Mouse (Mus musculus) layer of hippocampus, postnatal 25 days (tissue): Measurements from ENCODE around the gene Glt28d2. TPM values are rescaled to one million over a fixed set of nuclear protein-coding genes. Genes with fewer than 3 reads are reported as not detected.

Experiments
- DNase-seq, 2 experiments: peaks; one replicate each; pipeline ENCODE4 v3.0.0; 2022; ENCODE audit warnings: mixed read lengths in 2 of 2, low spot score in 1 of 2; ENCODE audit errors: extremely low spot score in 1 of 2
- total RNA-seq, 2 experiments: library from RNA; stranded (reverse); gene quantifications; 2 replicates each; pipeline ENCODE4 v1.2.3; 2021

Gene Glt28d2
- total RNA-seq, 2 experiments from 2014 or later = 0.20 to 0.40 TPM

DNA sequence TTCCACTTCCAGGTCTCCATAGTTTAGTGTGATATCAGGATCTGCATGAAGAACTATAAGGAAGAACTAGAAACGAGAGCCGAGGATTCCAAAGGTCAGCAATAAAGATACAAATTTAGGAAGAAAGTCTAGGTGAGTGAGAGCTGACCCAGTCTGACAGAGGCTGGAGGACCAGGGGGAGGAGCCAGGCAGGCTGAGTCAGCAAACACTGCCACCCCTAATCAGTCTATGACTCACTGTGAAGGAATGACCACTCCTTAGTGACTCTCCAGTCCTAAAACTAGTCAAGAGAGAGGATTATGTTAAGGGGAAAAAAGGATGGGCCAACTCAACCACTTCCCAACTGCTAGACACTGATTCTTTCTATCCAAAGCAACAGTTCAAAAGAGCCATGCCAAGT is 6.6 kb downstream of the Glt28d2 start:
- DNase-seq = no peak

DNA sequence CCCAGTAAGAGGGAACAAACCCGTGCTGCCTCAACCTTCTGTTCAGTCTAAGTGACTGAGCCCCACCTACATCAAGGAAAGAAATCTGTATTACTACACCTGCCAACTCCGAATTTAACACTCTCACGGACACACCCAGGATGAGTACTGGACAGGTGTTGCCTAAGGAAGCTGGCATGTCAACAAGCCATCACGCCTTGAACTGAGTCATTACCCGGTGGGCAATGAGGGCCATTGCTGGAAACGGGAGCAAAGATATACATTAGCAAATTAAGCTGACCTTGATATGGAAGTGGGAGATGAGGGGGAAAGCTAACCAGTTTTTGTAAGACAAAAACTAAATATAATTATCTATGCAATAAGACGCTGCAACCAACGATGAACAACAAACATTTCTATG is 7.2 kb downstream of the Glt28d2 start:
- DNase-seq = no peak

DNA sequence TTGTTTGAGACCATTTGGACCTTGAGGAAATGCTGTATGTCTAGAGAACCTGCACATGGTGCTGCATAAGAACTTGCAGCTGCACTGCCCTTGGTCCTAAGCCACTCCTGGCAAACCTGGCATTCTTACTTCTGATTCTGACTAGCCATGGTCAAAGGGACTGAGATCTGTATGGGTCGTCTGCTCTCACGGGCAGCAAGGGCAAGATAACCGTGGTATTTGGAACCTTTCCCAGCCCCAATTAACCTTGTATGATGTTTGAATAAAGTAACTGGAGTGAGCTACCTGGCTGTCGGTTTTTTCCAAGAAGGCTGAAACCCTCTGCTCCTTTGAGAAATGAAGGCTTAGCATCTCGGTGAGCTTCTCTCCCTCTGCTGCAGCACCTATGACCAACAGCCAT is 8.4 kb downstream of the Glt28d2 start:
- DNase-seq = no peak

DNA sequence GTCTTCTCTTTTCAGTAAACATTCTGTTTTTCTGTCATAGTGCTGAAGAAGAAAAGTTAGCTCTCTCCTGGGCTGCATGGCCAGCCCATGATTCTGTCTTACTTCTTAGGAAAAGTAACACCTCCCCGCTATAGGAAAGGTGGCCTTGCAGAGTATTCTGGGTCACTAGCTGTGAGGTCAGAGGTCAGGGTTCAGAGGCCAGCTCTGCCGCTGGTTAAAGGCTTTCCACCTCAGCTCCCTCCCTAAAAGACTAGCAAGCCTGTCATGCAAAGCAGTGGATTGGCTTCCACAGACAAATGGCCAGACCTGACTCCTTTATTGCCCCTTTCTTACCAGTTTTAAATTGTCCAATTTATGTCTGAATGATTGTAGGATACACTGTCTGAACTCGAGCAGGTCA is 23.3 kb downstream of the Glt28d2 start:
- no peak for DNase-seq

DNA sequence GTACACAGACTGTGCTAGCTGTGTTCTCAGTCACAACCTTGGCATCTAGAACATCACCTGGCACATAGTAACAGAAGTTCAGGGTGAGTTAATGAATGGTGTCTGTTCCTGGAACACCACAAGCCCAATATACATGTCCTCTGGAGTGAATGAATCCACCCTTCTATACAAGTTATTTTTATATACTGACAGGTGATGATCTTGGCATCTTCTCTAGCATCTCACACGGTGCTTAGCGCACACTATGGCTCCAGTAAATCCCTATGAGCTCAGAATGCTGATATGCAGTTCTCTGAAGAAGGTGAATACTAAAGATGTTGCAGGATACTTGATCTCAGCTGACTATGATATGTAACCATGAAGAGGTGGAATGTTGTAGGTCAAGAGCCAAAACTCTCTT is 24.4 kb downstream of the Glt28d2 start:
- no peak for DNase-seq

DNA sequence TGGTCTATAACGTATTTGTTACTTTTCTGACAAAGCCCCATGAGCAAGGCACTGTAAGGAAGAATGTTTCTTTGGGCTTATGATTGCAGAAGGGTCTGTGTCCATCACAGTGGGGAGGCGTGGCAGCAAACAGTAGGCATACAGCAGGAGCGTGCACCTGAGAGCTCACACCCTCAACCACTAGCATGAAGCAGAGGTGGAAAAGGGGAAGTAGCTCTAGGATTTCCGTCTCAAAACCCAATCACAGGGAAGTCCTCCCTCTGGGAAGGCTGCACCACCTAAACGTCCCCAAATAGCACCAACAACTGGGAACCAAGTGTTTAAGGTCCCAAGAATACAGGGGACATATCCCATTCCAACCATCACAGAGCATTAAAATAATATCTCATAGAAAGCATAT is 26.3 kb downstream of the Glt28d2 start:
- no peak for DNase-seq

DNA sequence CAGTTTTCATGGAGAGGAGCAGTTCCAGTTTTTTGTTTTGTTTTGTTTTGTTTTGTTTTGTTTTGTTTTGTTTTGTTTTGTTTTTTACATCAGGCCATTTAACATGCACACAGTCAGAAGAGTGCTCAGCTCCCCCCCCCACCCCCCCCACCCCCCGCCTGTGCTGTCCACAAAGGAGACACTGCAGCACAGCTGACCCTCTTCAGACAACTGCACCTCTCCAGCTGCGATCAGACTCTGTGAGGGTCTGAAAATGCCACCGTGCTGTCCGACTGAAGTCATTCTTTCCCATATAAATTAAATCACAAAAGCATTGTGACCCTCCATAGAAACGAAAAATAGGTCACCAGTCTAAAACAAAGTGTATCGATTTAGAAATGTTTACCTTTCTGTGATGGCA is 28.0 kb downstream of the Glt28d2 start:
- DNase-seq = no peak

DNA sequence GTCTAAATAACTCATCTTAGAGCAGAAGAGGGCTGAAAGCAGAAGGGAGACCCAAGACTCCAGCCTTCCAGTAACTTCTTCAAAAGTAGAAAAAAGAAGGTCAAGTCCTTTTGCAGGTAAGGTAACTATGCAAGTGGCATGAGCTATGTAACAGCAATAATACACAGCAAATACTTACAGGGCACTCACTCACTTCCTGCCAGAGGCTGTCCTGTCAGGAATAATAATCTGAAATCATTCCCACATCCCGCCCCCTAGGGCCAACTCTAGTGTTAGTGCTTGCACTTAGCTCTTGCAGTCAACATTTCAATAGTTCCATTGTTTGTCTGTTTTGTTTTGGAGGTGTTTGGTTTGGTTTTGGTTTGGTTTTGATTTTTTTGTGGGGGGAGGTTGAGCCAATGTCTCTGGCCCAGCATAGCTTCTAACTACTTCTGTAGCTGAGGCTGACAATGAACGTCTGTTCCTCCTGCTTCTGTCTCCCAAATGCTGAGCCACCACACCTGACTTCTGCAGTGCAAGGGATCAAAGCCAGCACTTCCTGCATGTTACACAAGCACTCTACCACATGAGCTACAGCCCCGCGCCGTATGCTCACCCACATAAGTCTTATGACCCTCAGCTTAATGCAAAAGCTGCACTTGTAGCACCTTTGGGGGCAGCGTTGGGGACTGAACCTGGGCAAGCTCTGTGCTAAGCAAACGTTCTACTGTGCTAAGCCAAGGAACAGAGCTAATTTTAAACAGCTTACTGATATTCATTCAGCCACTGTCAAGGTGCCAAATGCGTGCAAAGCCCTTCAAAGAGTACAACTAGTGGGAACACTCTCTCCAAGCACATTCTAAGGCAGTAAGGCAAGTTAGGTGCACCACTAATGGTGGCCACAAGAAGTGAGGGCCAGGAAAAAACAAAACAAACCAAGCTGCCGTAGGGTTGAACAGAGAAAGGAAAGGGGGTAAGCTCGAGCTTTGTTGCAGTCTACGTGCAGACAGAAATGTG is 28.9 kb downstream of the Glt28d2 start:
- no peak for DNase-seq

DNA sequence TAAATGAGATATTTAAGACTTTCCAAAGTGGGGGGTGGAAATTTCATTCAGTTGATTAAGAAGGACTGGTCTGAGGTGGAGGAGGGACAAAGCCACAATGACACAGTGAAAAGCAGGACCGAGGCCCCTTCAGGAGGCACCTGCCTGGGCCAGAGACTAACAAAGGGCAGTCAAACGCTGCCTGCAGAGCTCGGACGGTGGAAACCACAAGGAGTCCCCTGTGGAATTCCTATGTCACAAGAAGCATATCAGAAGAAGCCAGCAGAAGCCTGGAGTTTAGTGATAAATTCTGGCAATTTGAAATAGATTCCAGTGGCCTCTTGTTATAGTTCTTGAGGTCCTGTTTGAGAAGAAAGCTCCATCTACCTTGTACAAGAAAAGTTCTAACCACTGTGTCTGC is 30.2 kb downstream of the Glt28d2 start:
- DNase-seq = no peak

DNA sequence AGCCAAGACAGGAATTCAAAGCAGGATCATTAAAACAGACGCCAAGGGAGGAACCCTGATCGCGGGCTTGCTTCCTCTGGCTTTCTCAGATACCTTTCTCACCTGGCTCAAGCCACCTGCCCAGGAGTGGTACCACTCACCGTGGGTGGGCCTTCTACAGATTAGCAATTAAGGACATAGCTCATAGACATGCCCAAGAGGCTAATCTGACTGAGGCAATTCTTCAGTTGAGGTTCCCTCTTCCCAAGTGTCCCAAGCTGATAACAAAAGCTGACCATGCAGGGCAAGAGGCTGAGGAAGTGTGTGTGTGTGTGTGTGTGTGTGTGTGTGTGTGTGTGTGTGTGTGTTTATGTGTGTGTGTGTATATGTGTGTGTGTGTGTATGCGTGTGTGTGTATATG is 31.4 kb downstream of the Glt28d2 start:
- no peak for DNase-seq

DNA sequence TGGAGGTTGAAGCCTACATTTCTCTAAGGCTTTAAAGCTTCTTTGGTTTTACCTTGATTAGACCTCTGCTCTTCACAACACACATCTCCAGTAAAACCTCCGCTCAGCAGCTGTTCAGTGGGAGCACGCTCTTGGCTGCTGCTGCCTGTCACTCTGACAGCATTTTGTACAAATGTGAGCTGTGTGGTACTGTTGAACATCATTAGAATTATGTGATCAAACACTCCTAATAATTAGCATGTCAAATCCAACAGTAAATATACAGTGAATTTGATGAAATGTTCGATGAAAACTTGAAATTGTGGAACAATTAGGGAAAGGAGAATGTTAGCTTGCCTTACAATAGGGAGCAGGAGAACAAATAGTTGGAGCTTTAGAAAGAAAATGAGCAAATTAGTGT is 32.3 kb downstream of the Glt28d2 start:
- DNase-seq = no peak

DNA sequence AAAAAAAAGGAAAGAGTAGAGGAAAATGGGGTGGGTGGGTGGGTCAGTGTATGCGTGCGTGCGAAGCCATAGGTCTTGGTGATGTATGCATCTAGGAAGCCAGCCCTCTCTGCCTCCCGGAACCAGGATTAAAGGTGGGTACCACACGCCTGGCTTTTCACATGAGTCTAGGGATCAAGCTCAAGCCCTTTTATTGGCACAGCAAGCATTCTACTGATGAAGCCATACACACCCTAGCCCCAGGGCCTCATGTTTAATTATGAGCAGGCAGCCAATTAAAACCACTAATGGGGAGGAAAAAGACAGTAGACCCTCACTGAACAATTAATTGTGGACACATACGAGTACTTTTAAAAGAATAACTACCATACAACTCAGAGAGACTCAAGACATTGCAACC is 33.2 kb downstream of the Glt28d2 start:
- no peak for DNase-seq

DNA sequence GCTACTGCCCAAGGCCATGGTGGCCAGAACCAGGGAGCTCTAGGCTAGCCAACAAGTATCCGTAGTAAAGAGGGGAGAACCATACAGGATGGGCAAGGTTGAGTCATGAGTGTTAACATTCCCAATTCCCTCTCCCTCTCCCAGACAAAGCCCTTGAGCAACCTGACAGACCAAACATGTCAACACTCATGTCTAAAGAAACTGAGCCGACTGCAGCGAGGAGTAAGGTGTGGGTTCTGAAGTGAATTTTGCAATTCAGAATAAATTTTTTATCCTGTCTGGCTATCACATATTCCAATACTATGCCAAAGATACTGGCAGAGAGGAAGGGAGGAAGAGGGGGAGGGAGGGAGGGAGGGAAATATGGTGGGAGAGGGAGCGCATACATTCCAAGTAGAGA is 33.6 kb downstream of the Glt28d2 start:
- no peak for DNase-seq

DNA sequence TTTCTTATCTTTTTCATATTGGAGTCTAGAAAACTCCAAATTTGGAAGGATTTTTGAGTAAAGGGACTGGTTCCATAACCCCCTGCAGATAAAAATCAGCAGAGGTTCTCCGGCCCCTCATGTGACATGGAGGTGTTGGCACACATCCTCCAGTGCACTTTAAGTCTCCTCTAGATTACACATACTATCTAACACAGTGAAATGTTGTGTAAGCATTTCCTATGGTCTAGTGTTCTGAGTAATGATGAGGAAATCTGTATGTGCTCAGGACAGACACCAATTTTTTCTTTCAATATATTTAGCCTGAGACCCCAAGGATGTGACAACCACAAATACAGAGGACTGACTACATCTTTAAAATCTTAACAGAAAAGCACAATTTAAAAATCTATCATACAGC is 37.2 kb downstream of the Glt28d2 start:
- no peak for DNase-seq

DNA sequence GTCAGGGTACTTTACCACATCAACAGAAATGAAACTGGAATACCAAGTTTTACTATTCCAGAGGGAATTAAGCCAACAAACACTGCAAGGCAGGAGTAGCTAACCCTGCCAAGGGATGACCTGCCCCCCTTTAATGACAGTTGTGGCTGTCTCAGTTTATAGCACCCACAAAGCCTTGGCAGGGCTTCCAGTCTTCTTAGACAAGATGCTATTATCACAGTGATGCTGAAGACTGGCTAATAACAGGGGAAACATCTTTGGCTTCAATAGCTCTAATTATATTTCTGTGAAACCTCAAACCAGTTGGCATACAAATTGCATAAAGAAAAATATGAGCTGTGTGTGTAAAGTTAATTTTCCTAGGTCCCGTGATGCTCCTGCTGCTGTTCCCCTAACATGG is 41.0 kb downstream of the Glt28d2 start:
- DNase-seq = no peak

DNA sequence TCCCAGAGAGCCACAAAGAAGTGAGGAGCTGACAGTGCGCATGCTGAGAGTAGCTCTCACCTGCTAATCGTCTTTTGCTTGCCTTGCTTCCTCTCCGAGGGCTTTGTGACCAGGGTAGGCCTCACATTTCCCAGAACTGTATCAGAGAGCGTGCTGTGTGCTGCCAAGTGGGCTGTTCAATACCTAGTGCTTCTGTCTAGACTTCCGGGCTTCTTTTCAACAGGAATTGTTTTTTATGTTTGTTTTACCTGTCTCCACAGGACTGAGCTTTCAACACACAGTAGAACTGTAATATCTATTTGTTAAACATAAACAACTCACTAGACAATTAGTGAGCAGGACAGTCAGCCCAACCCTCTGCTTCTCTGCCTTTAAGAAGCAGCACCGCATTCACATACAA is 42.0 kb downstream of the Glt28d2 start:
- DNase-seq = no peak

DNA sequence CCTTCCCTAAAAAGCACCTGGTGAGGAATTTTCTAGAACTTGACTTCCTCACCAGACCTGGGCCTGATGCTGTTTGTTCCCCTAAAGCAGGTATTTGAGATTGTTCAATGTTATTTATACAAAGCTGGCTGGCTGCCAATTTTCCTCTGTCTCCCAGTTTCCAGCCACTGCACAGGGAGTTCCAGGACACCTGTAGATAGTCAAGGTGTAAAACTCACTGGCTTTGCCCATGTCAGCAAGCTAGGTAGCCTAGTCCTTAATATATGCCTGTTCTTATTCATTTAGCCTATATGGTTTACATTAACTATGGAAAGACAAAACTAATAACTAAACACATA is 44.5 kb downstream of the Glt28d2 start:
- DNase-seq = no peak

DNA sequence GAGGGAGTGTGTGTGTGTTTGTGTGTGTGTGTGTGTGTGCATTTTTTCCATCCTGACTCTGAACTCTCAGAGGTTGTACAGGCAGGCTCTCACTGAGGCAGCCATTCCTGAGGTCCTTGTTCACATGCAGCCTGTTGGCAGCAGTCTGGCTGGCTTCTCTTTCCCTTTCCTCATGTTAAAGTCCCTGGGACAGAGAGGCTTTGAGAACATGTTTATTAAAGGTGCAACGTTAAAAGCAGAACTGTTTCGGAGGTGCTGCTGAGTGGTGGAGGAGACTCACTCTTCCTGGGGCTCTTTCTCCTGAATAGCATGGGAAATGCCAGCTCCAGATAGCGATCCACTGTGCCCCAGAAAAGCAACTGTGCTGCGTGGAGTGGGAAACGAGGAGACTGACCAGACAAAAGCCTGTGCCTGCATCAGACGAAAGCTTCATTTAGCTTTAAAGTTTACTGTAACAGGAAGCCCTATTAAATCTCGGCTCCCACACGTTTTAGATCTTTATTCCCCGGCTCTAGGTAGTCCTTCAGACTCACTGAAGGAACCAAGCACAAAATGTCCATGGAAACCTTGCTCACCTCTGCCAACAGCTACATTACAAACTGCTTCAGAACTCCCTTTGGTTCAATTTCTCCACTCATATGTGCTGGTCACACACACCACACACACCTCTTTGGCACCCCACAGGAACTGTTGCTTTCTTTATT is 45.0 kb downstream of the Glt28d2 start:
- DNase-seq = no peak

DNA sequence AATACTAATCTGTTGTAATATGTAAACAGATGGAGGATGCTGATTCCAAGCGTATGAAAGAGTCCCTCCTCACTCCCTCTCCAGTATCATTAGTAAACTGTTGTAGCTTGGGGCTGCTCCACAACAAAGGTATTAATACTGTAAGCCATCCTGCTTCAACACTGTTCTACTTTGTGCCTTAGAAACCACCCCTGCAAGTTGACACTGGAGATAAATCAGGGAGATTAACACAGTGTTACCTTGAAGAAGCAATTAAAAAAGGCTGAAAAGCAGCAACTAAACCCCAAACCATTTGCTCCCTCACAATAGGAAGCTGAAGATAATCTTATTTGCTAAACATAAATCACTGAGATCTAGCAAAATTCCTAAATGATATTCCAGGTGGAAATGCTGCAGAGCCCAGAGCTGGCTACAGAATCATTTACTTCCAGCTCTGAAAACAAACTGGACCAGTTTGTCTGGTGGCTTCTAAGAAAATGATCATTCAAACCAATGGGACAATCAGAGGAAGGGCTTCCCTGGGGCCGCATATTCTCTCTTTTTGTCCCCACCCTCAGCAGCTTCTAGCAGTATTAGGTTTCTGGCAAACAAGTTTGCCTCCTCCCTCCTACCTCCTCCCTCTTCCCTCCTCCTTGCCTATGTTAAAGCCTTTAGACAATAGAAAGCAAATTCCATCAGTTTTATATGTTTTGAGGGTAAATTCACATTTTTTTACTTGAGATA is 45.7 kb downstream of the Glt28d2 start:
- DNase-seq = no peak

DNA sequence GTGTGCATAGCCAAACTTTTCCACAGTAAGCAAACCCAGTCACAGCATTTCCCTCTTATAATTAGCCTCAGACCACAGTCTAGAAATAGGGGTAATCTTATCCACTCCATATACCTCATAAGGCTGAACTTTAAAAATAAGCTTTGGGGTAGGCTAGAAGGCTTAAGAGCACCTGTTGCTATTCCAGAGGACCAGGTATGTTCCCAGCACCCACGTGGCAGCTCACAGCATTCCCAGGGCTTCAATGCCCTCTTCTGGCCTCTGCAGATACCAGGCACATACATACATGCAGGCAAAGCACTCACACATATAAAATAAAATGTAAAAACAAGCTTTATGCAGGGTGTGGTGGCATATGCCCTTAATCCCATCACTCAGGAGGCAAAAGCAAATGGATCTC is 53.7 kb downstream of the Glt28d2 start:
- no peak for DNase-seq

DNA sequence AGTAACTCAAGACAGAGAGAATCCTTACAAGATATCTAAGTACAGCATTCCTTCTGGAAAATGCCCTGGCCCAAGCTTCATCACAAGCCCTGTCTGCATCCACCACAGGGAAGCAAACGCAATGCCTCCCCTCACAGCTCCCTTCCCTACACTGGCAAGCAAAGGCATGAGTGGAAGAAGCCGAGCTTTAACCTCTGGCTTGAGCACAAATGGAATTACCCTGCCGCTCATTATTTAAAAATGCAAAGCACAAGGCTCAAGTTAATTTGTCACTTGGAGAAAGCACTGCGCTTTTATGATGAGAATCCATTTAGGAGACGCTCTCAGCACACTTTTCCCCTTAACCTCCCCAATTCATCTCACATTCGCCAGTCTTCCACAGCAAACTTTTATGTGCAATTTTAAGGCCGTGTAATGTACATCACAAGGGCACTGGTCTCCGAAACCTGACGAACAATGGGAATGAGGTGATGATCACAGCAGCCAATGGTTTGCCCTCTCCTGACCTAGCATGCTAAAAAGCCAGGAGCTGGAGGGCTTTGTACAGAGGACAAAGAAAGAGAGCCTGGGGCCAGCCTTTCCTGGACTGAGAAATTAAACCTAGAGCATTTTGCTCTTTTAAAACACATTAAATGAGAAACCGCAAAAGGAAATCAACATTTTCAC is 54.7 kb downstream of the Glt28d2 start:
- no peak for DNase-seq
